Mouse (Mus musculus) gonadal fat pad, adult 2 months (tissue): ENCODE results near the gene Adcy9. TPM values are rescaled to one million over a fixed set of nuclear protein-coding genes. Genes with fewer than 3 reads are reported as not detected.
"Not testable (repeated sequence)": the region's sequence is repeated elsewhere in the genome, so short reads cannot be mapped to it uniquely, and the experiment has no call there.

Experiments
- DNase-seq: peaks from one replicate; pipeline ENCODE4 v3.0.0-alpha.2; 2012; ENCODE audit warnings: low read depth
- polyA plus RNA-seq: library from polyadenylated mRNA; depleted of rRNA; stranded (reverse); fragments of >200 nt; gene quantifications from 2 replicates; pipeline ENCODE4 v1.2.3, GENCODE M21; 2012; rRNA removed

Gene Adcy9
- polyA plus RNA-seq, 1 experiment, result 10.3 TPM

DNA sequence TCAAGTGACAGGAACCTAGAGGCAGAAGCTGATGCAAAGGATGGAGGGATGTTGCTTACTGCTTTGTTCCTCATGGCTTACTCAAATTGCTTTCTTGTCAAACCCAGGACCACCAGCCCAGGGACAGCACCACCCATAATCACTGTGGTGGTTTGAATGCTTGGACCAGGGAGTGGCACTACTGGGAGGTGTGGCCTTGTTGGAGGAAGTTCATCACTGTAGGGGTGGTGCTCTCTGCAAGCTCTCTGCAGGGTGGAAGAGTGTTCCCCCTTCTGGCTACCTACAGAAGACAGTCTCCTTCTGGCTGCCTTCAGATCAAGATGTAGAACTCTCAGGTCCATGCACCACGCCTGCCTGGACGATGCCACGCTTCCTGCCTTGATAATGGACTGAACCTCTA lies 148.0 kb downstream of the Adcy9 start:
- DNase-seq, result no peak

DNA sequence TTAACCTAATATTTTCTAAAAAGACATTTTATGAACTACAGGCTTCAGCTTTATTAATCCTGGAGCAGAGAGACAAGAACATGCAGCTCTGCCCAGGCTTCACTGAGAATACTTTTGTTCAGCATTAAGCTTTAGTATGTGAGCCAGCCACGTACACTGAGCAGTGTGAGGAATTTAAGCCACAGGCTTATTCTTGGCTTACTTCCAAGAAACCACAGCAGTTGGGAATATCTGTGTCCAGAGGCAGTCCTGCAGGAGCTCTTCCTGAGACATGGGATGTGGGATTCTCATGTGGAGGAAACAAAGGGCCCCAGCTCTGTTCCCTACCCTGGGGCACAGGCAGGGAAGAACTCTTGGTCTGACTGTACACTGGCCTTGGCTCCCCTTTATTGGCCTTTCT lies 149.4 kb downstream of the Adcy9 start:
- DNase-seq, result peak; percentile 16

DNA sequence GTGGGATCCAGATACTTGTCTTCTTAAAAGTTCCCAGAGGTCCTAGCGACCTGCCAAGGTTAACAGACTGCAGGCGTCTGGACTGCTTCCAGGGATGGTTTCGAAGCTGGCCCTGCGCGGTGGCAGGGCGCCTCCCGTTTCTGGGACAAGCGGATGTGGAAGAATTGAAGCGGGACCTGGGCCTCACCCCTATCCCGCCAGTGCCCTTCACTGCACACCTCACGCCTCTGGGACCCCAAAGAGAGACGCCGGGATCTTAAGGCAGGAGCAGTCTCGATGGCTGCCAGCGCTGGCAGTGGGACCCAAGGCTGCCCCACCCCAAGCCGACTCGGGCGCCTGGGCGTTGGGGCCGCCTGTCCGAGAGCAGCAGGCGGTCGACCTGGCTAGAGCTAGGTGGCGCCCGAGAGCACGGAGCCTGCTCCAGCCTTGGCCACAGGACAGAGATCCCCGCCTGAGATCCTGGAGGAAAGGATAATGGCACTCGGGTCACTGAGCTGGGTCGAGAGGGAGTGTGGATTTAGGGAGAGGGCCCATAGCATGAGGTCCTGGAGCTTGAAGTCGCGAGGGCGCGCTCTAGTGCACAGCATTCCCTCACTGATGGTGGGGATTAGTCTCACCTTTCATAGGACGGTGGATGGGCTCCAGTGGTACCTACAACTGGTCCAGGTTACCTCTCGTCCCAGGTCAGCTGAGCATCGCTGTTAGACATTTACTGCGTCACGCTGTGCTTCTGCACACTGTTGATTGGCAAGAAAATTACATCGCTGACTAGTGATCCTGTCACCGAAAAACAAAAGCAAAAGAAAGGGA lies 152.2 kb downstream of the Adcy9 start:
- DNase-seq, result peak; percentile 13

DNA sequence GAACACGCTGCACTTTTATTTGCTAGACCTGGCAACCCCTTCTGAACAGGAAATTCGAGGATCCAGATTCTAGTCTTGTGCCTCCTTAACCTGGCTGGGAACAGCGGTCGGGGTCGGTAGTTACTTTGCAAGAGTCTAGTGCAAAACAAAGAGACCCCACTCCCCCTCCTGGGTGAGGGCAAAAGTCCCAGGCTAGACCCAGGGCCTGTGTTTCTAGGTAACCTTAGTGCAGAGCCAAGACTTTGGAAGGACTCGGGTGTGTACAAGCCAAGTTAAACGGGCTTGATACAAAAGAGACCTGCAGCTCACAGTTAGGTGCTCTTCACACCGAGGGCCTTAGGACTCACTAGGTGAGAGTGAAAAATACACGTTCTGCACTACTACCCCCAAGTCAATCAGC lies 152.8 kb downstream of the Adcy9 start:
- DNase-seq, result no peak

DNA sequence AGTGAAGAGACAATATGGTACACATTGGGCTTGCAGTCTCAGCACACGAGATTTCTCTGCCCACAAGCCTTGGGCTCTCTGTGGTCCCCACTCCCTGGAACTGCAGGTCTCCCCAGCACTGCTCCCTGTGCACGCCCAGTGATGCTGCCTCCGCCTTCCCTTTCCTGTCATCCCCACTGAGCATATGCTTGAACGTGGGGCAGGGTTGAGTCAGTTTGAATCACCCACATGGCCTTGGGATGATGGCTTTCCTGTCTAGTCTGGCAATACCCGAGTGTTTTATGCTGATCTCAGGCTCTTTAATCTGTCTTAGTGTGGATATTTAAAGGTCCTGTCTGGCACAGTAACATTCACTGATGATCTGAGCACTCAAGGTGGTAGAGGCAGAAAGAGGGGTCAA lies 154.9 kb downstream of the Adcy9 start:
- DNase-seq, result no peak

DNA sequence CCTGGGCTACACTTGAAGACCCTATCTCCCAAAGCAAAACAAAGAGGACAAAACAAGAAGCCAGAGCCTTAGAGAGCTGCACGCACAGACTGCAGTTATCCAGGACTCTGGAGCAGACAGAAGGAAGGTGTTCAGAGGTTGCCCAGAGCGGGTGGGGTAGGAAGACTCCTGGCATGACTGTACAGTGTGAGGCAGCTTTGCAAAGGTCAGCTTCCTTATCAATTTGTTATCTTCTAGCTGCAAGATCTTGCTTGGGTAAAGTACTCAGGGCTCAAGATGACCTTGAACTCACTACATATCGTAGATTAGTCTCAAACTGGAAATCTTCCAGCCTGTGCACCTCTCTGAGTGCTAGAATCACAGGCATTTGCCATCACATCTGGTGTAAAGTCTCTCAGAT lies 156.8 kb downstream of the Adcy9 start:
- no peak for DNase-seq

DNA sequence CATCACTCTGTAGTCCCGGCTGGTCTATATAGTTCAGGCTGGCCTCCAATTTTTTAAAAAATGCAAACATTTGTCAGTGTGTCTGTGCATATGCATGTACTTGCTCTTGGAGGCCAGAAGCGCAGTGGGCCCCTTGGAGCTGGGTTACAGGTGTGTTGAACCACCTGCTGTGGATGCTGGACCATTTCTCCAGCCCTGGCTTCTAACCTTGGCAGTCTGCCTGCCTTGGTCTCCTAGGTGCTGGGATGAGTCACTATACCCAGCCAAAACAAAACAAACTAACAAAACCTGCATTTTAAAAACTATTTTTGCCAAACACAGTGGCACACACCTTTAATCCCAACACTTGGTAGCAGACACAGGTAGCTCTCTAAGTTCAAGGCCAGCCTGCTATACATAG lies 162.8 kb downstream of the Adcy9 start:
- DNase-seq, result no peak

DNA sequence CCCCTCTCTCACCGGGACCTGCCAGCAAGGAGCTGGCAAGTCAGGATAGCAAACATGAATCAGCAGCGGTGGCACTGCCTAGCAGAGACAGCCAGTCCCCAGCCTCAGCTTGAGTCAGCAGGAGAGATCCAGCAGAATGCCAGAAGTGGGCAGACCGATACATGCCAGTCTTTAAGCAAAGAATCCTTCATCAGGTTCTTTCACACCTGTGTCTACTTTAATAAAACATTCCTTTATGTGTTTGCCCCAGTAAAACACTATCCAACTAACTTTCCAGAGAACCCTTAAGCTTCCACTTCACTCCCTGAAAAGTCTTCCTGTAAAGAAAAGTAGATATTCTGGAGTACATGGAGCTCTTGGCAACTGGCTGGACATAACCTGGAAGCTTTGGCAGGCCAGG lies 171.5 kb downstream of the Adcy9 start:
- no peak for DNase-seq

DNA sequence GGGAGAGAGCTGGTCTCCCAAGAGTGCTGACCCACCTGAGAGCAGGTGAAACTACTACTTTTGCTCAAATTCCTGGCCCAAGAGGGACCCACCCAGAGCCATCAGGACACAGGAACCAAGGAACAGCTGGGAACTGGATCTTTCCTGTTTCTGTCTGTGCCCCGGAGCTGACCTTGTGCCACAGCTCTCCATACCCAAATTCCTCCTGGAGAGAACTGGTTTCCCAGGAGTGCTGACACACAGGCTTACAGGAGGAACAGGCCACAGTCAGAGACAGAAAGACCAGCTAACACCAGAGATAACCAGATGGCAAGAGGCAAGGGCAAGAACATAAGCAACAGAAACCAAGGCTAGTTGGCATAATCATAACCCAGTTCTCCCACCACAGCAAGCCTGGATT lies 175.1 kb downstream of the Adcy9 start:
- not testable (repeated sequence) for DNase-seq

Other genes starting within 250 kb of the Adcy9 start
- 10.0 and 40.6 TPM in 2 replicates for gene Crebbp, start 206.5 kb downstream of the Adcy9 start, polyA plus RNA-seq
- gene Srl, start 121.3 kb upstream of the Adcy9 start, polyA plus RNA-seq, result 4.6 and 5.8 TPM in 2 replicates
- gene Tfap4, start 139.4 kb upstream of the Adcy9 start, polyA plus RNA-seq, result 3.5 and 5.6 TPM in 2 replicates
- gene Glis2, start 174.2 kb upstream of the Adcy9 start, polyA plus RNA-seq, result 20.4 and 22.2 TPM in 2 replicates
- gene Pam16, start 204.5 kb upstream of the Adcy9 start, polyA plus RNA-seq, result 18.3 and 25.4 TPM in 2 replicates
- 46.2 and 49.7 TPM in 2 replicates for gene Vasn, start 219.4 kb upstream of the Adcy9 start, polyA plus RNA-seq
- 26.9 and 37.2 TPM in 2 replicates for gene Dnaja3, start 219.5 kb upstream of the Adcy9 start, polyA plus RNA-seq